Mouse (Mus musculus) kidney, postnatal 36 days (tissue): ENCODE measurements around the gene Mgat2.

Source experiments
- DNase-seq, 2 experiments: peaks; one replicate each; pipeline ENCODE4 v3.0.0; 2021 to 2022; ENCODE audit warnings: mixed read lengths in 2 of 2

Gene Mgat2

DNA sequence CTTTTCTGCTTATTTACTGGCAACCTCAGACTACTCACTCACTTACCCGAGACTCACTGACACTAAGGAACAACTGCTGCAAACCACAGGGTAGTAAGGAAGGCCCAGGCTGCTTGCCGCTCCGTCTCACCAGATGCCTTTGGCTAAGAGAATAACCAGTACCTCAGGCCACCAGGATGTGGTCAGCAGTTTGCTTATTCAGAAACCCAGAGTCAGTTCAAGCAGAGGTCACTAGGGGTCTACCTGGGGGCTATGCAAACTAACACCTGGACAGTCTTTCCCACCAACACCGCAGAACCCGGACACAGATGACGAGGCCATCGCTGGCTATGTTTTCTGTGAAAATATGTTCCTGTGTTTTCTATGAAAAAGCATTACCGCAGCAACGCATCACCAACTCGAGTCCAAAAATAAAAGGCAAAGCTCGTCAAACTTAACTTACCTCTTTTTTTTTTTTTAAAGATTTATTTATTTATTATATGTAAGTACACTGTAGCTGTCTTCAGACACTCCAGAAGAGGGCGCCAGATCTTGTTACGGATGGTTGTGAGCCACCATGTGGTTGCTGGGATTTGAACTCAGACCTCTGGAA is 29.3 kb downstream of the Mgat2 start:
- no peak for DNase-seq

GRCm38 (mm10) chr12:69214393-69214792 is 30.4 kb downstream of the Mgat2 start:
- no peak for DNase-seq

DNA sequence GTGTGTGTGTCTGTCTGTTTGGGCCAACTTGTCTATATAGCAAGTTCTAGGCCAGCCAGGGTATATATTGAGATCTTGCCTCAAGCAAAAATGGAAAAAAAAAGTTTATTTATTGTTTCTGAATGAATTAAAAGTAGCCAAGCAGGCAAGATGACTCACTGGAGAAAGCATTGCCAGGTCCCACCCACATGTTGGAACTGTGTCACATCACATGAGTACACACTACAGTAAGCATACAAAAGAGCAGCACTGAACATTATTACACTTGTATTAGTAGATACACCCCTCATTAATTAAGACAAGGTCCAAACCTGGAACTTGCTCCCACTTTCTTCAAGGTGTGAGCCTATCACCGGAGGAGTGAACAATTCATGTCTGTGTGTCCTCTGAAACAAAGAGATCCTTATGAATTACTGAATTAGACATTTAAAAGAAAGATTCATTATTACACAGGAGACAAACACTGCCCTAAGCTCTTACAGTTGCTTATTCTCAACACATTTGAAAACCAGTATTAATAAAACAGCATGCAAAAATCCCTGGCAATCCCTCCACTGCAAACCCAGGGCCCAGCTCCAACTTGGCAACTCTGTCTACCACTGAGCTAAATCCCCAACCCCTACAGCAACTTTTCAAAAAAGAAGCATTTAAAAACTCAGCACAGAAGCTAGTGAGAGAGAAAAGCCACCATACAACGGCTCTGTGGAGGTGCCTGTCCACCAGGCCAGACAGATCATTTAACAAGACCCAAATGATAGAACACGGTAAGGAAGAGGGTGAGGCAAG is 31.2 kb downstream of the Mgat2 start:
- no peak for DNase-seq

DNA sequence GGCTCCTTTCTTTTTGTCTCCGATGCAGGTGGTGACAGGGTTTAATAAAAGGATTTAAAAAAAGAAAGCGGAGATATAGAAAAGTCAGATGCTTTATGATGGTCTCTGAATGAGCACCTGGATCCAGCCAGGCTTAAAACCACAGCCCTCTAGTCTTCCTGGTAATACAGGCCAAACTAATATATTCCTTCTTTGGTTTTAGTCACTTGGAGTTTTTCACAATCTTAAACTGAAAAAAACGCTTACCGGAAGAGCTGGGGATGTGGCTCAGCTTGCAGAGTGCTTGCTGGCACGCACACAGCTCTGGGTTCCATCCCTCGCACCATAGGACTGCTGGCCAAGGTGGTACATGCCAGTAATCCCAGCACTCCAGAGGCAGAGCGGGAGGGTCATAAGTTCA is 32.6 kb downstream of the Mgat2 start:
- no peak for DNase-seq

- DNase-seq, result peak in 1 of 2 experiments; percentile 54
These were observed 36.8 kb downstream of the Mgat2 start for GRCm38 (mm10) chr12:69220613-69221277.

- peak; percentile 87 to 95 for DNase-seq
These were observed 44.0 kb downstream of the Mgat2 start, which contains the start of gene Pole2 for GRCm38 (mm10) chr12:69227776-69228466. Gene Pole2 (minus strand): TSS chr12:69228195.

- DNase-seq, result peak in 1 of 2 experiments; percentile 50
These were observed 45.3 kb downstream of the Mgat2 start for GRCm38 (mm10) chr12:69229251-69229650.

DNA sequence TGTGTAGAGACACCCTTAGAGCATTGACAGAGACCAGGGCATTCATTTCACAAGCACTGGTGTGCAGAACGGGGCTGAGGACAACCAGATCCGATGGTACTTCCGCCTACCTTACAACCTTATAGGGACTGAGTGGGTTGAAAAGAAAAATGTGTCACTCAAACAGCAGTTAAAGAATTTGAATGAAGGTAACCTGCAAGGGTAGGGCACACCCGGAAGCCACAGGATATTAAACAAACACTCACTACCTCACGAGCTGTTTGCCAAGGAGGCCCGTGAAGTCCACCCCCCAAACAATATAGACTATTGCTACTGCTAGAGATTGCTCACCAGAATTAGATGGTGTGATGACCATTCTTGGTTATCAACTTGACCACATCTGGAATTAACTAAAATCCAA is 51.8 kb downstream of the Mgat2 start:
- DNase-seq, result no peak
